Mouse (Mus musculus): ENCODE measurements around the gene Hexim2. TPM values are rescaled to one million over a fixed set of nuclear protein-coding genes. Genes with fewer than 3 reads are reported as not detected.

The Hexim2 gene
- polyA plus RNA-seq, 1 experiment, result 5.7 TPM

GRCm38 (mm10) chr11:103115163-103116007 is 16.8 kb upstream of the Hexim2 start:
- Histone ChIP-seq H3K27ac (ENCODE audit: control insufficient read depth, insufficient read depth, low read depth, low read length, poor library complexity) (peak overlapping the region; percentile 94), H3K4me3 (replicated peaks; ENCODE audit: control insufficient read depth, low read depth, low read length) (peak overlapping the region; percentile 74), H3K4me1 (ENCODE audit: control insufficient read depth, insufficient read depth, low read length) (no peaks in the 10 kb centered on the region; the same call in 1 of the 2 replicates)
- under 1% methylated on average over 34 of the region's 34 CpGs for WGBS
- TF ChIP-seq POLR2A (IDR thresholded peaks at IDR 0.05; ENCODE audit: borderline replicate concordance, control insufficient read depth, low read depth, low read length) (peak; percentile 85), CTCF (IDR thresholded peaks at IDR 0.05; ENCODE audit: control insufficient read depth, insufficient read depth, low read length) (no peak)

- TF ChIP-seq CTCF (IDR thresholded peaks at IDR 0.05; ENCODE audit: control insufficient read depth, insufficient read depth, low read length) (no peak), POLR2A (IDR thresholded peaks at IDR 0.05; ENCODE audit: borderline replicate concordance, control insufficient read depth, low read depth, low read length) (peak; percentile 98)
- Histone ChIP-seq H3K27ac (ENCODE audit: control insufficient read depth, insufficient read depth, low read depth, low read length, poor library complexity) (peak within 1 kb of the TSS; percentile 94), H3K4me1 (ENCODE audit: control insufficient read depth, insufficient read depth, low read length) (no peaks in the 10 kb centered on the region; the same call in 1 of the 2 replicates), H3K4me3 (replicated peaks; ENCODE audit: control insufficient read depth, low read depth, low read length) (peak within 1 kb of the TSS; percentile 90)
- WGBS, result under 1% methylated on average over 53 of the region's 53 CpGs
These were observed 16.0 kb upstream of the Hexim2 start, which contains the start of gene Hexim1 for GRCm38 (mm10) chr11:103116008-103116818. Hexim1 (plus strand) TSS chr11:103116231.

- Histone ChIP-seq H3K4me3 (replicated peaks; ENCODE audit: control insufficient read depth, low read depth, low read length) (peak overlapping the region; percentile 90), H3K27ac (ENCODE audit: control insufficient read depth, insufficient read depth, low read depth, low read length, poor library complexity) (peak overlapping the region; percentile 91), H3K4me1 (ENCODE audit: control insufficient read depth, insufficient read depth, low read length) (no peaks in the 10 kb centered on the region; the same call in 1 of the 2 replicates)
- WGBS, result under 1% methylated on average over 35 of the region's 35 CpGs
- TF ChIP-seq POLR2A (IDR thresholded peaks at IDR 0.05; ENCODE audit: borderline replicate concordance, control insufficient read depth, low read depth, low read length) (peak; percentile 34; the same call in 1 of the 2 replicates), CTCF (IDR thresholded peaks at IDR 0.05; ENCODE audit: control insufficient read depth, insufficient read depth, low read length) (peak; percentile 80)
These were observed 15.2 kb upstream of the Hexim2 start for GRCm38 (mm10) chr11:103116959-103117590.

GRCm38 (mm10) chr11:103117591-103118009 is 14.6 kb upstream of the Hexim2 start:
- peak overlapping the region; percentile 42; the same call in 1 of the 2 replicates for H3K27ac ChIP-seq (ENCODE audit: control insufficient read depth, insufficient read depth, low read depth, low read length, poor library complexity)
- TF ChIP-seq CTCF (IDR thresholded peaks at IDR 0.05; ENCODE audit: control insufficient read depth, insufficient read depth, low read length) (no peak), POLR2A (IDR thresholded peaks at IDR 0.05; ENCODE audit: borderline replicate concordance, control insufficient read depth, low read depth, low read length) (no peak)
- H3K4me3 ChIP-seq (replicated peaks; ENCODE audit: control insufficient read depth, low read depth, low read length), result peak overlapping the region; percentile 90
- WGBS, result 1% methylated on average over 38 of the region's 38 CpGs
- no peaks in the 10 kb centered on the region; the same call in 1 of the 2 replicates for H3K4me1 ChIP-seq (ENCODE audit: control insufficient read depth, insufficient read depth, low read length)

- TF ChIP-seq POLR2A (IDR thresholded peaks at IDR 0.05; ENCODE audit: borderline replicate concordance, control insufficient read depth, low read depth, low read length), result no peak
- no peak for TF ChIP-seq CTCF (IDR thresholded peaks at IDR 0.05; ENCODE audit: control insufficient read depth, insufficient read depth, low read length)
- no peak overlapping the region for H3K4me3 ChIP-seq (replicated peaks; ENCODE audit: control insufficient read depth, low read depth, low read length)
- WGBS, result 90% methylated on average over 2 of the region's 2 CpGs
- no peaks in the 10 kb centered on the region; the same call in 1 of the 2 replicates for H3K4me1 ChIP-seq (ENCODE audit: control insufficient read depth, insufficient read depth, low read length)
- H3K27ac ChIP-seq (ENCODE audit: control insufficient read depth, insufficient read depth, low read depth, low read length, poor library complexity), result no peak overlapping the region
These were observed 13.4 kb upstream of the Hexim2 start for GRCm38 (mm10) chr11:103118866-103119265.

DNA sequence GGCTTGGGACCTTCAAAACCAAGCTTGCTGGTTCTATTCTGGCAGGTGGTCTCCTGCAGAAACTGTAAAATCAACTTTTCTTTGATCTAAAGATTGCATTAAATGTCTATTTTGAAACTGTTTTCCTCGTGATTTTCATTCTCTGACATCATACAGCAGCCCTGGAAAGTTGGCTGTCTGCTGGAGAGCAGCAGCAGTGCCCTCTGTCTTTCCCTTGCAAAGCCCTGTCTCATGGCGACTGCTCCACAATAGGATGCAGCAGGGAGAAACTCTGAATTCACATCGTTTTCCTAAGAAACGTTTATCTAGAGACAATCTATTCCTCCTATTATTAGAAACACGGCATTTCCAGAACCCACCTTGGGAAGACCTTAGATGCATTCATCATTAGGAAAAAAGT is 12.6 kb upstream of the Hexim2 start:
- Histone ChIP-seq H3K4me3 (replicated peaks; ENCODE audit: control insufficient read depth, low read depth, low read length) (no peak overlapping the region), H3K27ac (ENCODE audit: control insufficient read depth, insufficient read depth, low read depth, low read length, poor library complexity) (no peak overlapping the region), H3K4me1 (ENCODE audit: control insufficient read depth, insufficient read depth, low read length) (no peaks in the 10 kb centered on the region; the same call in 1 of the 2 replicates)
- TF ChIP-seq POLR2A (IDR thresholded peaks at IDR 0.05; ENCODE audit: borderline replicate concordance, control insufficient read depth, low read depth, low read length) (no peak), CTCF (IDR thresholded peaks at IDR 0.05; ENCODE audit: control insufficient read depth, insufficient read depth, low read length) (no peak)
- 72% methylated on average over 5 of the region's 5 CpGs for WGBS

DNA sequence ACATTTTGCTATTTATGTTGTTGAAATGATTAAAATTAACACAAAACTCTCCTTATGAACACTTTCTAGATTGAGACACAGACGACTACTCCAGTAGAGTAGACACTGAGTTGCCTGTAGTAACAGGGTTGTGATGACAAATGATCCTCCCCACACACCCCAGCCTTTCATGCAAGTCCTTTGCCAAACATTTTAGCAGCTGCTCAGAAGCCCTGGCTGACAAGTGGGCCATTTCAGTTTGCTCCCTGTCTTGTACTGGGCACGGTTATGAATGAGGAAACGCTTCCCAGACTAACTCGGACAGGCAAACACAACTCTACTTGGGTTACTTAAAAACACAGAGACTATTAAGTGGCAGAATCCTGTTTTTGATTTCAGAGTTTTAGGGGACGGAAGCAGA is 11.9 kb upstream of the Hexim2 start:
- 80% methylated on average over 5 of the region's 5 CpGs for WGBS
- no peak overlapping the region for H3K4me3 ChIP-seq (replicated peaks; ENCODE audit: control insufficient read depth, low read depth, low read length)
- no peak for TF ChIP-seq POLR2A (IDR thresholded peaks at IDR 0.05; ENCODE audit: borderline replicate concordance, control insufficient read depth, low read depth, low read length)
- no peak for TF ChIP-seq CTCF (IDR thresholded peaks at IDR 0.05; ENCODE audit: control insufficient read depth, insufficient read depth, low read length)
- no peak overlapping the region for H3K27ac ChIP-seq (ENCODE audit: control insufficient read depth, insufficient read depth, low read depth, low read length, poor library complexity)
- no peaks in the 10 kb centered on the region for H3K4me1 ChIP-seq (ENCODE audit: control insufficient read depth, insufficient read depth, low read length)

All from bone marrow, adult 2 months (tissue).